Mouse (Mus musculus): ENCODE results near the gene Bcl2l12.
"Not testable (repeated sequence)": the region's sequence is repeated elsewhere in the genome, so short reads cannot be mapped to it uniquely, and the experiment has no call there.

Gene Bcl2l12

GRCm38 (mm10) chr7:44998501-44998955, at the start of gene Bcl2l12:
Gene Bcl2l12, minus strand, starts transcription at chr7:44998712.
- DNase-seq (ENCODE audit: extremely low read depth, low read depth), result no peak

GRCm38 (mm10) chr7:45047491-45047890, 49.0 kb upstream of the Bcl2l12 start:
- DNase-seq (ENCODE audit: extremely low read depth, low read depth), result no peak

- no peak for DNase-seq (ENCODE audit: extremely low read depth, low read depth)
Measured at GRCm38 (mm10) chr7:45046853-45047350, 48.4 kb upstream of the Bcl2l12 start.

GRCm38 (mm10) chr7:45045741-45046140, 47.2 kb upstream of the Bcl2l12 start:
- no peak for DNase-seq (ENCODE audit: extremely low read depth, low read depth)

- DNase-seq (ENCODE audit: extremely low read depth, low read depth), result no peak
Measured at GRCm38 (mm10) chr7:45043307-45043706, 44.8 kb upstream of the Bcl2l12 start.

GRCm38 (mm10) chr7:45040851-45041250, 42.3 kb upstream of the Bcl2l12 start:
- no peak for DNase-seq (ENCODE audit: extremely low read depth, low read depth)

- DNase-seq (ENCODE audit: extremely low read depth, low read depth), result no peak
Measured at GRCm38 (mm10) chr7:45038411-45038810, 39.9 kb upstream of the Bcl2l12 start.

- DNase-seq (ENCODE audit: extremely low read depth, low read depth), result no peak
Measured at GRCm38 (mm10) chr7:45037720-45038361, 39.3 kb upstream of the Bcl2l12 start.

GRCm38 (mm10) chr7:45036702-45037101, 38.2 kb upstream of the Bcl2l12 start:
- DNase-seq (ENCODE audit: extremely low read depth, low read depth), result no peak

GRCm38 (mm10) chr7:45035631-45036030, 37.1 kb upstream of the Bcl2l12 start:
- DNase-seq (ENCODE audit: extremely low read depth, low read depth), result no peak

GRCm38 (mm10) chr7:45033722-45034359, 35.3 kb upstream of the Bcl2l12 start:
- no peak for DNase-seq (ENCODE audit: extremely low read depth, low read depth)

GRCm38 (mm10) chr7:45030857-45031256, 32.3 kb upstream of the Bcl2l12 start:
- DNase-seq (ENCODE audit: extremely low read depth, low read depth), result no peak

- no peak for DNase-seq (ENCODE audit: extremely low read depth, low read depth)
Measured at GRCm38 (mm10) chr7:45029995-45030394, 31.5 kb upstream of the Bcl2l12 start.

GRCm38 (mm10) chr7:45028351-45028750, 29.8 kb upstream of the Bcl2l12 start:
- DNase-seq (ENCODE audit: extremely low read depth, low read depth), result no peak

- DNase-seq (ENCODE audit: extremely low read depth, low read depth), result no peak
Measured at GRCm38 (mm10) chr7:45027761-45028160, 29.2 kb upstream of the Bcl2l12 start.

- no peak for DNase-seq (ENCODE audit: extremely low read depth, low read depth)
Measured at GRCm38 (mm10) chr7:45026256-45026655, 27.7 kb upstream of the Bcl2l12 start.

- DNase-seq (ENCODE audit: extremely low read depth, low read depth), result no peak
Measured at GRCm38 (mm10) chr7:45025601-45026220, 27.2 kb upstream of the Bcl2l12 start.

GRCm38 (mm10) chr7:45024281-45025248, 26.1 kb upstream of the Bcl2l12 start:
- DNase-seq (ENCODE audit: extremely low read depth, low read depth), result no peak

- DNase-seq (ENCODE audit: extremely low read depth, low read depth), result not testable (repeated sequence)
Measured at GRCm38 (mm10) chr7:45023711-45024110, 25.2 kb upstream of the Bcl2l12 start.

GRCm38 (mm10) chr7:45020225-45020624, 21.7 kb upstream of the Bcl2l12 start:
- DNase-seq (ENCODE audit: extremely low read depth, low read depth), result no peak

GRCm38 (mm10) chr7:45019031-45019571, 20.6 kb upstream of the Bcl2l12 start:
- no peak for DNase-seq (ENCODE audit: extremely low read depth, low read depth)
